Mouse (Mus musculus): ENCODE results near the gene Ypel2. TPM values are rescaled to one million over a fixed set of nuclear protein-coding genes. Genes with fewer than 3 reads are reported as not detected.

Ypel2 gene
- total RNA-seq, 2 experiments from 2014 or later = 27.7 to 27.9 TPM

- no peak for DNase-seq (ENCODE audit: low spot score in 2 of 2)
Observed at GRCm38 (mm10) chr11:86936938-86937337, 56.6 kb downstream of the Ypel2 start.

DNA sequence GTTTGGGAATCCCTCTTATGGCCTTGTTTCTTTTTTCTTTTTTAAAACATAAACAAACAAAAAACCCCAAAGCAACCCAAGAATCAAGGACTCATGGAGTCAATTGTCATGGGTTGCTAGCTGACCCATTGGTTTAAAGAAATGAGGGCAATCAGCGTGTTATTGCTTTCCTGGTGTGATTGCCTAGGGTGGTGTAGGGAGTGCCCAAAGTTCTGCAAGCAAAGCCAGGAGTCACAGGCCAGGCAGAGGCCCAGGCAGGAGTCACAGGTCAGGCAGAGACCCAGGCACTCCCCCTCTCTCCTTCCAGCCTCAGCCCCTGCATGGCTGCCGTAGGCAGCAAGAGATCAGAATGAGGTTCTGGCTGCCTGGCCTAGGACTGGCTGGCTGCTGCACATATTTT, 58.6 kb downstream of the Ypel2 start:
- DNase-seq (ENCODE audit: low spot score in 2 of 2) = no peak

GRCm38 (mm10) chr11:86932201-86932600, 61.3 kb downstream of the Ypel2 start:
- DNase-seq (ENCODE audit: low spot score in 2 of 2) = no peak

DNA sequence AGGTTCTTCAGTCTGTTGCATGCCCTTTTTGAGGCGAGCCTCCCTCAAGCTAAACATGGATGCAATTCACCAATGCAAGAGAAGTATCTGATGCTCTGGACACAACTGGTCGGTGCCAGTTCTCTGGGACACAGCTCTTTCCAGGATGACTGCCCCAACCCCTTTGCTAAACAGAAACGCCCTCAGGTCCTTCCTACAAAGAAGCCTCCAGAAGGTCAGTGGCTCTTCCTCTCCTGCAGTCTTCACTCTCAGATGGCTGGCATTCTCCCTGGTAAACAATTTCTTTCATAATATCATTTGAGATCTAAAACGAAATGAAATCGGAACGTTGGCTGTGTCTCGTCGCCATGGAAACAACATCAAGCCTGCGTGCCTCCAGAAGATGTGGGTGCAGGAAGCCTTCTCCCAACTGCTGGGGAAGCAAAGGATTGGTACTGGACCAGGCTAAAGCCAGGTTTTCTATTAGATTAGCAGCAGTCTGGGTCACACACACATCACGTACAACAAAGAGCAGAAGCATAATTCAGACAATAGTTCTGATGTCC, 62.8 kb downstream of the Ypel2 start:
- peak; percentile 79 to 90 for DNase-seq (ENCODE audit: low spot score in 2 of 2)

- DNase-seq (ENCODE audit: low spot score in 2 of 2) = no peak
Observed at GRCm38 (mm10) chr11:86929985-86930384, 63.5 kb downstream of the Ypel2 start.

- DNase-seq (ENCODE audit: low spot score in 2 of 2) = no peak
Observed at GRCm38 (mm10) chr11:86929531-86929930, 64.0 kb downstream of the Ypel2 start.

DNA sequence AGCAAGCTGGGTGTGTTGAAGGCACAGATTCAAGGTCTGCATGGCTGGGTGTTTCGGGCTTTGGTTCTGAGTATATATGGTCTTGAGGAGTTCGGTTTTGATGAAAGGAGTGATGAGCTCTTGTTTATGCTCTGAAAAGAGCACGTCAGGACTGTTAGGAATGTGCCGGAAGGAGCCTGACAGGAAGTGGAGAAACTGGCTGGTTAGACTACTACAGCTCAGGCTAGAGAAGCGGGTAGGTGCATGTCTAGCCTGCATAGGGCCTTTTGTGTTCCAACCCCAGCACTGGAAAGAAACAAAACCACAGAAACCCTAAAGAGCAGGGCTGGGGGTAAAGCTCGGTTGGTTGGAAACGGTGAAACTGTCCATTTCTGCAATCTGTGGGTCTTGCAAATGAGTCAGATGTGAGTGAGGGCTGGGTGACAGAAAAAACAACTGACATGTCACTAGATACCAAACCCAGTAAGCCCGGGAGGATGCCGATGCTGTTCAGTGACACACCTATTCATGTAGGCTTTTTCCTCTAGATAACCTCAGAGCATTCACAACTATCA, 68.3 kb downstream of the Ypel2 start:
- no peak for DNase-seq (ENCODE audit: low spot score in 2 of 2)

- DNase-seq (ENCODE audit: low spot score in 2 of 2) = no peak
Observed at GRCm38 (mm10) chr11:86924629-86925028, 68.9 kb downstream of the Ypel2 start.

DNA sequence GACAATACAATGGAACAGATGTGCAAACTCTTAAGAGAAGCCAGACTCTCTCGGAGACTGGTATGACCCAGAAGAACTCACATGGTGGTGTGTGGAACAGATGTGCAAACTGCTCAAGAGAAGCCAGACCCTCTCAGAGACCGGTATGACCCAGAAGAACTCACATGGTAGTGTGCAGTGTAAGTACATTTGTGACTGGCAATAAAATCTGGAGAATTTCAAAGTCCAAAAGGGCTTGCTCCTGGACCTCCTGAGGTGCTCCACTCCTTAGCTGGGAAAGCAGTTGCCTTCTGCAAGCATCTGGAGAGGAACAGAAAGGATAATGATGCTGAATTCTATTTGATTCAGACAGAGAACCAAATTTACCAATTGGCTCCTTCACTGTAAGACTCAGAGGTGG, 69.9 kb downstream of the Ypel2 start:
- no peak for DNase-seq (ENCODE audit: low spot score in 2 of 2)

DNA sequence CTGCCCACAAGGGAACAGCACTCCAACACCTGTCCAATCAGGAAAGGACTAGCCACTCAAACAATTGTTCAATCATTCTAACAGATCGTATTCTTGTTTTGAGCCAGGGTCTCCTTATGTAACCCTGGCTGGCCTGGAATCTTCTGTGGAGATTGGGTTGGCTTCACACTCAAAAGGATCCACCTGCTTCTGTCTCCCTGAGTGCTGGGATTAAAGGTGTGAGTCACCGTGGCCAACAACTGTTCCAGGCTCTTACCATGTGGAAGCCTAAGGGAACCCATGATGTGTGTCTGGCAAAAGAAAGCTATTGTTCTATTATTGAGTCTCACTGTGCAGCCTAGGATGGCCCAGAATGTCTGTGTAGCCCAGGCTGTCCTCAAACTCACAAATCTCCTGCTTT, 71.5 kb downstream of the Ypel2 start:
- no peak for DNase-seq (ENCODE audit: low spot score in 2 of 2)

GRCm38 (mm10) chr11:86921335-86921734, 72.2 kb downstream of the Ypel2 start:
- no peak for DNase-seq (ENCODE audit: low spot score in 2 of 2)

GRCm38 (mm10) chr11:86920111-86921080, 73.1 kb downstream of the Ypel2 start:
- peak in 1 of 2 experiments; percentile 28 for DNase-seq (ENCODE audit: low spot score in 2 of 2)

DNA sequence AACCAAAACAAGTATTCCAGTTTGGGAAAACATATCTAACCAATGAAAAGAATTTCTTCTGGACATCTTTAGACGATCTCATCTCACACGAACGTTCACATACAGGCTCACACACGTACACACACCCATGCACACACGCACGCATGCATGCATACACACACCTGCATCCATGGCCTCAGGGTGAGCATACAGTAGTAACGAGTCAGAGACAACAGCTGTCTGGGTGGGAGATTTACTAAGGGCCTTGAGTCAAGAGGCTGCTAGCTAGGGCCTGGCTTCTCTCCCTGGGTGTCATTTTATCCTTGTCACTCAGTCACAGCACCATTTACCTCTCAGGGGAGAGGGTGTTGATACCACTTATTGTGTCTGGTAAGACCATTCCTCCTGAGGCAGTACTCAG, 74.0 kb downstream of the Ypel2 start:
- no peak for DNase-seq (ENCODE audit: low spot score in 2 of 2)

DNA sequence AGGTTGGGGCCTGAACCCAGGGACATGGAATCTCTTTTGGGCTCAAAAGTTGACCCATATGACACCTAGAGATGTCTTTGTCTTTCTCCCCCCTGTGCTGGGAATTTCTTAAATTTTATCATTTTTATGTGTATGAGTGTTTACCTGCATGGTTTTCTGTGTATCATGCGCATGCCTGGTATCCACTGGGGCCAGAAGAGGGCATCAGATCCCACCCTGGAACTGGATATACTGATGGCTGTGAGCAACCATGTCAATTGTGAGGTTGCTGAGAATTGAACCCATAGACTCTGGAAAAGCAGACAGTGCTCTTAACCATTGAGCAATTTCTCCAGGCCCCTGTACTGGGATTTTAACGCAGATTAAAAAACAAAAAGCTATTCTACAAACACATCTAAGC, 76.0 kb downstream of the Ypel2 start:
- DNase-seq (ENCODE audit: low spot score in 2 of 2) = no peak

DNA sequence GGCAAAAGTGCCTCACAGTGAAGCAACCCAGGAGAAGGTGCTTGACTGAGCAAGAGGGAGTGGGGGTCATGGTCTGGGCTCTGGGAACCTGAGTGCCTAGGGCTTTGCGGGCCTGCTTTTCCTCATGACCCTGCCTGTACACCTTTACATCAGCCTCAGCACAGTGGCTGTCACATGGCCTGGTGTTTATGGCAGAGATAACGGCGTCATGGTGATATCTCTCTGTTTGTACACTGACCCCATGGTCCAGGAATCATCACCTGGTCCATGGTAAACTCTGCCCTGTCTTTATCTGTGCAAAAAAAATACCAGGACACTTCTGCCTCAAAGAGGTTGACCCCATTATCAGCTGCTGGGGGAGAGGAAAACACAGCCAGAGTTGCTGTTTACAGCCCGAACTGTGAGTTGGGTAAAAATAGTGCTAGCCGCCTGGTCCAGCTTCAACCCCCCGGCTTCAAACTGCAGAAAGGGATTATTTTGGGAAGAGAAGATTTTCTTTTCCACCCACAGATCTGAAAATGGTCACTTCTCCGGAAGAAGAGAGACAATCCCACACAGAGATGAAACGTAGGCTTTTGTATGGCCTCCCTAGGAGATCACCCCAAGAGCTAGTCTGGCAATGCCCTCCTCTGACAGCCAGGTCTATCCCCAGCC, 76.8 kb downstream of the Ypel2 start:
- DNase-seq (ENCODE audit: low spot score in 2 of 2) = no peak

GRCm38 (mm10) chr11:86914329-86914728, 79.2 kb downstream of the Ypel2 start:
- DNase-seq (ENCODE audit: low spot score in 2 of 2) = peak; percentile 50 to 70

- DNase-seq (ENCODE audit: low spot score in 2 of 2) = no peak
Observed at GRCm38 (mm10) chr11:86910244-86910643, 83.3 kb downstream of the Ypel2 start.

GRCm38 (mm10) chr11:86909028-86909427, 84.5 kb downstream of the Ypel2 start:
- DNase-seq (ENCODE audit: low spot score in 2 of 2) = no peak

DNA sequence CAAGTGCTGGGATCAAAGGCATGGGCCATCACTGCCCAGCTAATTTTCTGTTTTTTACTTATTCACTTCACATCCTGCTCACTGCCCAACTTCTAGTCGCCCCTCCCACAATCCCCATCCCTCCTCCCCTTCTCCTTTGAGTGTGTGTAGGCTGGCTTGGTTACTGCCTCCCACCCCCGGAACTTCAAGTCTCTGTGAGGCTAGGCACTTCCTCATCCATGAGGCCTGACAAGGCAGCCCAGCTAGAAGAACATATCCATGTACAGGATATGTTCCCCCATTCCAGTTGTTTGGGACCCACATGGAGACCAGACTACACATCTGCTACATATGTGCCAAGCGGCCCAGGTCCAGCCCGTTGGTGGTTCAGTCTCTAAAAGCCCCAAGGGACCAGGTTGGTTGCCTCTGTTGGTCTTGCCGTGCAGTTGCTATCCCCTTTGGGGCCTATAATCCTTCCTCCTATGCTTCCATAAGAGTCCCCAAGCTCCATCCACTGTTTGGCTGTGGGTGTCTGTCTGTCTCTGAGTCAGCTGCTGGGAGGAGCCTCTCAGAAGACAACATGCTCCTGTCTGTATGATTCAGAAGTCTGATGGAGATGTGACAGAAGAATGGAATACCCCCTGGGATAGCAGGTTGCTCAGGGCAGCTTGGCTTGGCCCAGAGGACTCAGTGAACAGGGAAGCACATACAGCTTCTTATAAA, 85.5 kb downstream of the Ypel2 start:
- no peak for DNase-seq (ENCODE audit: low spot score in 2 of 2)

DNA sequence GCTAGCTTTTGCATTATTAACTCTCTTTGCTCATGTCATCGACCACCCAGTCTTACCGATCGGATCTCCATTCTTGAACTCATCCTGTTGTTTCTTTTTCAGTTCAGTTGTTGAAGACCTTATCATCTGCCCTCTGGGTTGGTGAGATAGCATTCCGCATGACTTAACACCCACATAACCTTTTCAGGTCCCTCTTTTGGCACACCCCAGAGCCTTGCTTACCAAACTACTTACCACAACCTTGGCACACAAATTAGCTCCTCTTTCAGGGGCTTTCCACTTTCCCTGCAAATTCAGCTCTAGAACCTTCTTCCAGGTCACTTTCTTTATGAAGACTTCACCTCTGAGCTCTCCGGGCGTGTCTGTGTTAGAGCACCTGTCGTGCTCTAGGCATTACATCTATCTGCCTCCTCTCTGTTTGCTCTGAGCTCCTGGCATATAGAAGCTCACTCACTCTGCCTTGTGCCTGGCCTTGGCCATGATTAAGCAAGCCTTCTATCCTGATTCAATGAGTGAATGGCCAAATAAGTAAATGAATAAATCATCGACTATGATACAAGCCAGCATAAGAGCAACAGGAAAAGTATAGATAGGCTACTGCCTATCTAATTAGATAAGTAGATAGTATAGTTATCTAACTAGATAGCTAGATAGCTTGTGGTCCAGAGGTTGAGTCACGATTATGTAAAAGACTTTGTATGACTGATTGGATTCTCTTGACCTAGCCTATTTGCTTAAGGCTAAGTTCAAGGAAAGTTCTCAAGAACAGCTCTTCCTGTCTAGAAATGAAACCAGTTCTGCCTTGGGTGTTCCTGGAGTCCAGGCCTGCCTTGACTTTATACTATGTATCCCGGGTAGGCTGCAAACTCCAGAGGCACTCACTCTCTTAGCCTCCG, 86.5 kb downstream of the Ypel2 start:
- DNase-seq (ENCODE audit: low spot score in 2 of 2) = no peak

All from layer of hippocampus, adult 18-20 months (tissue).